Mouse (Mus musculus): ENCODE data around the gene Grm8.

DNA sequence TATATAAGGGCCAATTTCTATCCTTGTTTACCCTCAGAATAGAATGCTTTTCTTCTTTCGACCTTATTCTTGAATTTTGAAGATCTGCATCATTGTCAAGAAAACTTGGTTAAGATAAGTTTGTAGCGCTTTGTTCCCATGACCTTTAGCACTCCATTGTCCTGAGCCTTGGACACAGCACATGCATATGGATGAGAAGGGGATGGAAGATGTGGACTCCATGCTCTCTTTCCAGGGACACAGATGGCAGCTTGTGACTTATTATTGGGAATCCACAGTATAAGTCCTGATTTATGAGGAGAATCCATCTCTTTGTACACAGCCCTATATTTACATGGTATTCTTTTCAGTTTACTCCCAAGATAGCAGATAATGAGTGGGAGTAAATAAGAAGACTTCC is 554.5 kb downstream of the Grm8 start:
- TF ChIP-seq POLR2A (IDR thresholded peaks at IDR 0.05; ENCODE audit: low read depth, low read length) (no peak), CTCF (IDR thresholded peaks at IDR 0.05; ENCODE audit: borderline replicate concordance, insufficient read depth, low read length) (no peak)

All from embryonic fibroblast, embryonic 13.5 days (primary cell).